Mouse (Mus musculus) embryo, embryonic 11 days (tissue): ENCODE data around the gene Myh8.
A peak's percentile ranks its signal among the peaks of the same experiment; 100 is the strongest.

Source experiments
- DNase-seq: peaks from one replicate; pipeline ENCODE4 v3.0.0-alpha.2; 2015

Myh8 gene

GRCm38 (mm10) chr11:67276601-67277174 lies at the start of gene Myh8:
Gene Myh8 (plus strand): TSS chr11:67277124.
- DNase-seq = no peak

DNA sequence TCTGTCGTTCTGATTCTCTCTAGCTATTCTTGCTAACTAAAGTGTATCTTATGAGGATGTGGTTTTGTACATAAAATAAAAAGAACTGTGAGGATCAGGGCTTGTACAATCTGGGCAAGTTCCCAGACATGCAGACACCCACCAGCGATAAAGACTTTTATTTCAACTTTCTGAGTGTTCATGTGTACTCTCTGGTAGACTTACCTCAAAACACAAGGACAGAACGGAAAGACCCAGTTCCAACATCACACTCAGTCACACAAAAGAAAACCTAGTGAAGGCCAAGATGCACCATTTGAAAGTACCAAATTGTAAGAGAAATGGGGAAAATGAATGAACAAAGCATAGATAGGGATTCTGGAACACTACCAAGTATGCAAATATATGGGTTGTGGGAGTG lies 48.2 kb upstream of the Myh8 start:
- DNase-seq = no peak

DNA sequence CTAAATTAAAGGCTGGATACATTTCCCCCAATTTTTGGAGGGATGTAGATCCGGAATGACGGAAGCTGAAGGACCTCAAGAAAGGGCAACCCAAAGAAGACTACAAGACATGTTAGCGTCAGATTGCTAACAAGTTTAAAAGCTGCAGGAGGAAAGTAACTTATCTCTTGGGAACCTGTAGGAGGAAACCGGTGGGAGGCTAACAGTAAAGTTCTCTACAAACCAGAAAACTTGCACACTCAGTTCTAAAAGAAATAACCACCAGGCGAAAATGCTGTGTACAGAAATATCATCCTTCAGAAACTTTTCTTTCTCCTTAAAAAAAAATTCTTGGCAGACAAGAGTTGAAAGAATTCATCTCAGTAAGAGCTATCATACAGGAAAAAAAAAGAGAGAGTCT lies 47.8 kb upstream of the Myh8 start:
- DNase-seq = no peak

DNA sequence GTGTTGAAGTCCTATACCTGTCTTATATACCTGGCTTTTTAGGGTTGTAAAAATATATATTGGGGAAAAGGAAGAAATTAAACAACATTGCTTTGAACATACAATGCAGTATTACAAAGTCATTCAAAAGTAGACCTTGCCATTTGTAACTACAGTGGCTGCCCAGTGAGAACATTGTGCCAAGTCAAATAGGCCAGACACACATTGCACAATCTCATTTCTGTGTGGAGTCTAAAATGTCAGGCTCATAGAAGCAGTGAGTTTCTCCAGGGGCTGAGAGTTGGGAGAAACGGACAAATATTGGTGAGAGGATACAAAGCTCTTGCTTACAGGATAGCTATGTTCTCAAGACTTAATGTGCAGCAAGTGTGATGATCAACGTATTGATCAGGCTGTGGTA lies 47.0 kb upstream of the Myh8 start:
- DNase-seq = no peak

GRCm38 (mm10) chr11:67235639-67236358 lies 41.1 kb upstream of the Myh8 start:
- DNase-seq = peak; percentile 67

- no peak for DNase-seq
Measured at GRCm38 (mm10) chr11:67236799-67237198, 40.1 kb upstream of the Myh8 start.

DNA sequence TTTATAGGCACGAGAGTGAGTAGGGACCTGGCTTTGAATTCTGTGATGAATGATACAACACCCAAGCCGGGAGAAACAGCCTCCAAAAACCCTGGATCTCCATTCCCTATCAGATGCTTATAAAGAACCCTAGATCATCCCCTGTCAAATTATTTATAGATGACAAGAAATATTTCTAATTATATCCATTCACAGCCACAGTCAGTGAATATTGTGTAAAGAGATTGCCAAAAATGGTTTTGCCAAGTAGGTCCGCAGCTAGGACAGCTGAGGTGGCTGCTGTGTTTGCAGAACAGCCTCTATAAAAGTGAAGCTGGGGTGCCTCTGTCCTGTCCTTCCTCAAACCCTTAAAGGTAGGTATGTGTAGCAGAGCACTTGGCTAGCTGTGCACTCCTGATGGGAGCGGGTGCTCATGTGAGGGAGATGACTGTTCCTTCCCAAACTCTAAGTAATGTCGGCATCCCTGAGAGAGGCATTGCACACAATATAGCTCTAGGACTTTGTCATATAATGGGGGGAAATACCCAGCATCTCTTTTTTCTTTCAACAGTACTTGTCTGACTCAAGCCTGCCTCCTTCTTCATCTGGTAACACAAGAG lies 39.3 kb upstream of the Myh8 start, which contains the start of gene Myh4:
Myh4 (plus strand) TSS at position 549 of the 599 bp plus-strand sequence.
- no peak for DNase-seq

DNA sequence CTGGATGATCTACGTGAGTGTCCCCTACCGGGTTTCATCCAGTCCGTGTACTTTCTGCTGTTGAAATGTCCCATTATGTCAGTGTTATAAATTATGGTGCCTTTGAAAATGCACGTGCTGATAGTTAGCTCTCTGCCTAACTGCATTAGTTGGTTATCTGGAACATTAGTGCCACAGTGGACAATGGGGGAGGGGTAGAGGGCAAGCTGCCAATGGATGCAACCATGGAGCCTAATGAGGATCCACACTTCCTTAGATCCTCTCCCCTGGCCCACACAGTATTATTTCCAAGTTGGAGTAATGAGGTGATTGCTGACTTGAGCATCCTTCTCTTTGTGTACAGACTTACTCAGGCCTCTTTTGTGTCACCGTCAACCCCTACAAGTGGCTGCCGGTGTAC lies 35.9 kb upstream of the Myh8 start:
- DNase-seq = no peak

DNA sequence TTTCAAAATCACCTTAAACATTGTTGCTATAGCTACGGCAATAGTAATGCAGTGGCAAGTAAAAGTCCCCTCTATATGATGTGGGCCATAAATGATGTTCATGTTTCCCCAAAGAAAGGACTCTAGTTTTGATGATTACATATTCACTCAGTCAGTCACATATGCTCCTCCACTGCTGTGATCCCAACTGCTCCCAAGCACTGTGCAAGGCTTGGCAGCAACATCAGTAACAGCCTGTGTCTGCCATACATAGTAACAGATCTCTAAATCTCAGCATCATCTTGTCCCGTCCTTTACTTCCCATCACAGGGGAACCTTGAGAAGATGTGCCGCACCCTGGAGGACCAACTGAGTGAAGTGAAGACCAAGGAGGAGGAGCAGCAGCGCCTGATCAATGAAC lies 23.2 kb upstream of the Myh8 start:
- no peak for DNase-seq

DNA sequence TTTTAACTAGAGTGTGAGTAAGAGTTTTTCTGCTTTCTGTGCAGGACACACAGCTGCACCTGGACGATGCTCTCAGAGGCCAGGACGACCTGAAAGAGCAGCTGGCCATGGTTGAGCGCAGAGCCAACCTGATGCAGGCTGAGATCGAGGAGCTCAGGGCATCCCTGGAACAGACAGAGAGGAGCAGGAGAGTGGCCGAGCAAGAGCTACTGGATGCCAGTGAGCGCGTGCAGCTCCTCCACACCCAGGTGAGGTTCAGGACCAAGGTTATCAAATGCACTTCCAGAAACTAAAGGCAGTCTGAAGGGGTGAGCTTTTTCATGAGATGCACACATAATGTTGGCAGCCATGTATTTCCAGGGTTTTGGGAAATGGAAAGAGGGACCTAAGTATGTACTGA lies 19.9 kb upstream of the Myh8 start:
- no peak for DNase-seq

DNA sequence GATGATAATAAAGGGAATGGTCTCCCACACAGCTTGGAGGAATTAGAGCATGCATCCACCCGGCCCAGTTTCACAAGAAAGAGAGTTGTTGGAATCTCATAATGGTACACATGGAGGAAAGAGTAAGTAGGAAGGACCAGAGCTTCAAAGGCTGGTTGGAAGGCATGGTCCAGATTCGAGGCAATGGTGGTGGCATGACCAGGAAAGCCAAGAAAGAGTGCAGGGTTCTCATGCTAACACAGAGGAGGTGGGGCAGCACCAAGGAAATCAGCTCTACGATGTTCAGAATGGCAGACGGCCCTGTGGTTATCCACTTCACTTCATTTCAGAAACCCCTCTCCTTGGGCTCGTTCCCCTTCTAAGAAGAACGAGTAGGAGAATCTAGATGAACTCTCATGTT lies 16.0 kb upstream of the Myh8 start:
- no peak for DNase-seq

GRCm38 (mm10) chr11:67293440-67293839 lies 16.5 kb downstream of the Myh8 start:
- no peak for DNase-seq

DNA sequence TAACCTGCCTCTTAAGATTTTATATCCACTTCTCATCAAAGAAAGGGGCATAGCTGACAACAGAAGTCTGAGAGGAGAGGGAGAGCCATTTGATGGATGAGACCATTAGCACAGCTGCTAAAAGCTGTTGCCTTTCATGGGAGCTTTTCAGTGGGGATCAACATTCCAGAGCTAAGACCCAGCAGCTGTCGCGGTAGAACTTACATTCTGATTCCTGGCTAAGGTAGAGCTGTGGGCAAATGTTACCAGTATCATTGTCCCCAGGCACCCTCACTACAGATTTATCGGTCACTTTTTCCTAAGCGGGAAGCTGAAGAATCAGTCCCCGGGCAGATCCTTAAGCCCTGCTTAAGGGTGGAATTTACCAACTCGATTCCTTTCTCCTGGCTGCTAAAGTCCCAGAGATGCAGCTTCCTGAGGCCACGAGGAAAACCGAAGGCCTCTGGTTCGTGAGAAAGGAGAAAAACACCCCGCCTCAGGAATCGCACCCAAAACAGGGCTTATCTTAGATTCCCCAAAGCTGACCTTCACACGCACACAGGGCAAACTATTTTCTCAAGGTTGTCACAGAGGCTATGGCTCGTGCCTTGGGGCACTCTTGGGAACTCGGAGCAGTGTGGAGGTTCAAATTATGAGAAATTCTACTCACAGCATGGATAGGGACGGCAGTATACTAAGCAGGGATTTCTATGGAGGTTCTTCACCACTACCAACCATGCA lies 37.0 kb downstream of the Myh8 start:
- DNase-seq = peak; percentile 50

- no peak for DNase-seq
Measured at GRCm38 (mm10) chr11:67321358-67321757, 44.4 kb downstream of the Myh8 start, which contains the start of gene Myh13. Gene Myh13 (plus strand): TSS chr11:67321658.

DNA sequence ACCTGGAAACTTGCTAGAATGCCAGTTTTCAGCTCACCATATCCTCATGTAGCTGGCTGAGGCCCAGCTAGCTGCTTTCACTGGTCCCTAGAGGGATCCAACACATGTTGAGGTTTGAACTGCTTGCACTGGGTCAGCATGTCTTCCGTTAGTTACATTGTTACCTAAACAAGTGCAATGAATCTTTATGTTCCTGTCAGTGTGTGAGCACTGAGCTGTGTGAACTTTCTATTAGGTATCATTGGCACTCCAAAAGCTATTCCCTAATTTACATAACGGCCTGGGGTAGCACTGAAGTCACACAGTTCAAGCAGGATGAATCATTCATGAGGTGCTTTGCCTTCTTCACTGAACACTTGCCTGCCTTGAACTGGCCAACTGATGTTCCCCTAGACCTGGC lies 49.6 kb downstream of the Myh8 start:
- DNase-seq = no peak

GRCm38 (mm10) chr11:67344556-67344955 lies 67.6 kb downstream of the Myh8 start:
- no peak for DNase-seq

DNA sequence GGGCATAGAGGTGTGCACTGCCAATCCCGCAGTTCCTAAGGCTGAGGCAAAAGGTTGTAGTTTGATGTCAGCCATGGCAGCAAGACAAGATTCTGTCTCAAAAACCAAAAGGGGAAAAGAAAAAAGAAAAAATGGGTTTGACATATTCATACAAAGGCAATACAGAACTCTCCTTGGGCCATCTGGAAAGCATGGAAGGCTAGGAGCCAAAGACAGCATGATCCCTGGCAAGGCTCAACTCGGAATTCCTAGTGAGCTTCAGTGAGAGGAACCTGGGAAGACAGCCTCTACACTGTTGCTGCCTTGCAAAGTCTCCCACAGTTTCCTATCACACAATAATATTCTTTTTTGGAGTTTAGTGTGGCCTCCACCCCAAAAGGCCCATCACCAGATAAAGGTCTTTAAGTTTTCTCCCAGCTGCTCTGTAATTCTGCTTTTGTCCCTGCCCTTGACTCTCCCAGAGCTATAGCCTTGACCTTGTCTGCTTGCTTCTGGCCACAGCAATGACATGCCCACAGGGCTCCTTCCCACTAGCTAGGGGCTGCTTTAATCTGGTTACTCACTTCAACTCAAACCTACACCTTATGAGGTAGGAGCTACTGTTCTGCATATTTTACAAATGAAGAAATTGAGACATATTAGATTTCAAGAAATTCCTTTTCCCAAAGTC lies 68.4 kb downstream of the Myh8 start:
- no peak for DNase-seq

DNA sequence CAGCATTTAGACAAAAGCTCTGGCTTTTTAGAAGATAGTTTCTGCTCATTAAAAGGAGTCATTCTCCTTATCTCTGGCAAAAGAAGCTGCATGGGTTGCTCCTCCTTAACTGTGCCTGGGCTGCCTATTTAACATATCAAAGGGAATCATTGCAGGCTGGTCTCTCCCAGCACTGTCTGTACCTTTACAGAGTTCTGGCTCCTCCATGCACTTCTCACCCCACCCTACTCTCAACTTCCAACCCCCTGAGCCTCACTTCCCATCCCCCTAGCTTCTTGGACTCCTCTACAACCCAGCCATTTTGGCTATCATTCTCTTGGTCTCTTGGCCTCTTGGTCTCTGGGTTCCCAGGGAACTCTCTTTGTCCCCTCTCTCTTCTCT lies 68.9 kb downstream of the Myh8 start:
- DNase-seq = no peak

DNA sequence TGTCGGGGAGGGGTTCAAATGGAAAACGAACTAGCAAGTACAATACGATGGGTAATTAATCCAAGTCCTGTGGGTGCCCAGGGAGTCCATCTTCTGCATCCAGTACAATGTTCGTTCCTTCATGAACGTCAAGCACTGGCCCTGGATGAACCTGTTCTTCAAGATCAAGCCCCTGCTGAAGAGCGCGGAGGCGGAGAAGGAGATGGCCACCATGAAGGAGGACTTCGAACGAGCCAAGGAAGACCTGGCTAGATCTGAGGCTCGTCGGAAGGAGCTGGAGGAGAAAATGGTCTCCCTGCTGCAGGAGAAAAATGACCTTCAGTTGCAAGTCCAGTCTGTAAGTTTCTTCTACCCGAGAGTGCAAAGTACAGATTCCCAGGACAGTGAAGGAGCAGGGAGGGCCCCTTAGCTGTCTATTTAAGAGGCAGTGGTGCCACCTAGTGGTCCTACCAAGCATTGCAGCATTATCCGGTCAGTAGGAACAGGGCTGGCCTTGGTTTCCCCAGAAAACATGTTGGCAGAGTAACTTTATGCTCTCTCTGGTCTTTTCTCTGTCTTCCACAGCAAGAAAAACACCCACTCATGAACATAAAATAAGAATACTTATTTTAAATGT lies 73.3 kb downstream of the Myh8 start:
- DNase-seq = peak; percentile 86

- peak; percentile 26 for DNase-seq
Measured at GRCm38 (mm10) chr11:67353011-67353410, 76.1 kb downstream of the Myh8 start.

GRCm38 (mm10) chr11:67358031-67358430 lies 81.1 kb downstream of the Myh8 start:
- DNase-seq = no peak
